9 mouse cellular contexts compared by ENCODE assay signal in genomic region chr11:109902616-109903598, GRCm38 (mm10).
DNase-seq lines count a peak whose midpoint lies in the region; ATAC-seq and TF ChIP-seq lines count a peak whose summit lies in the region.
"Had no signal": no experiment of that assay in that cellular context is flagged by ENCODE, and none has a peak within 500 bp of the region (broad histone marks: within the 10 kb centered on the region; RNA-seq: fewer than 3 reads in every experiment).

No protein-coding gene starts in this region.

- H3K36me3 ChIP-seq in midbrain, embryonic 14.5 days (ENCODE audit: control insufficient read depth, insufficient read depth, low read length) = no peaks in the 10 kb centered on the region
- no peaks in the 10 kb centered on the region for H3K36me3 ChIP-seq in midbrain, embryonic 11.5 days (ENCODE audit: control insufficient read depth, insufficient read depth, low read length)
- no peaks in the 10 kb centered on the region for H3K36me3 ChIP-seq in forebrain, embryonic 16.5 days (ENCODE audit: control insufficient read depth, insufficient read depth)

- peak overlapping the region; percentile 74 for H3K27ac ChIP-seq in gastrocnemius, adult 2 months
- no peak overlapping the region for H3K27ac ChIP-seq in midbrain, embryonic 14.5 days (replicated peaks; ENCODE audit: low read depth, low read length)
- no peak overlapping the region for H3K27ac ChIP-seq in midbrain, embryonic 11.5 days (ENCODE audit: low read depth, low read length)
- H3K27ac ChIP-seq in forebrain, embryonic 16.5 days (ENCODE audit: low read length) = peak overlapping the region; percentile 48
- H3K27ac ChIP-seq: liver, embryonic 14.5 days had no signal

- 45% methylated on average over 6 of the region's 6 CpGs for WGBS in midbrain, embryonic 14.5 days
- 69% methylated on average over 6 of the region's 6 CpGs for WGBS in midbrain, embryonic 11.5 days
- 14% methylated on average over 6 of the region's 6 CpGs for WGBS in forebrain, embryonic 16.5 days

- H3K4me3 ChIP-seq in gastrocnemius, adult 2 months = no peak overlapping the region
- no peak overlapping the region for H3K4me3 ChIP-seq in midbrain, embryonic 14.5 days (replicated peaks; ENCODE audit: low read depth, low read length)
- H3K4me3 ChIP-seq in midbrain, embryonic 11.5 days (ENCODE audit: low read depth, low read length) = no peak overlapping the region
- no peak overlapping the region for H3K4me3 ChIP-seq in forebrain, embryonic 16.5 days (replicated peaks; ENCODE audit: low read length)

- H3K9ac ChIP-seq in midbrain, embryonic 14.5 days (replicated peaks; ENCODE audit: low read length) = no peak overlapping the region
- H3K9ac ChIP-seq in midbrain, embryonic 11.5 days (ENCODE audit: low read length) = no peak overlapping the region
- H3K9ac ChIP-seq in forebrain, embryonic 16.5 days (replicated peaks; ENCODE audit: low read depth, low read length) = no peak overlapping the region
- H3K9ac ChIP-seq: liver, embryonic 14.5 days had no signal

- DNase-seq in gastrocnemius, adult 2 months = peak; percentile 48
- no peak for DNase-seq in gastrocnemius, postnatal 36 days
- DNase-seq in midbrain, embryonic 14.5 days = peak; percentile 77
- no peak for DNase-seq in midbrain, embryonic 11.5 days (ENCODE audit: low spot score, missing footprints)
- DNase-seq in retina, postnatal 7 days (ENCODE audit: low read depth, low spot score) = peak; percentile 32
- DNase-seq in left cerebral cortex, adult 18-20 months (ENCODE audit: low spot score in 2 of 2) = no peak
- no peak for DNase-seq in spleen, adult 12 weeks (ENCODE audit: low spot score)

- 0 out of 2 replicates have a peak, but pooled peaks cover 2% of the 10 kb centered on the region for H3K4me1 ChIP-seq in midbrain, embryonic 14.5 days (ENCODE audit: control insufficient read depth, insufficient read depth, low read length)
- H3K4me1 ChIP-seq in midbrain, embryonic 11.5 days (ENCODE audit: control insufficient read depth, insufficient read depth, low read length) = no peaks in the 10 kb centered on the region
- peaks cover 7% of the 10 kb centered on the region for H3K4me1 ChIP-seq in forebrain, embryonic 16.5 days (replicated peaks; ENCODE audit: control insufficient read depth, insufficient read depth, low read length)

- no peaks in the 10 kb centered on the region for H3K27me3 ChIP-seq in midbrain, embryonic 14.5 days (ENCODE audit: control insufficient read depth, insufficient read depth, low read length)
- H3K27me3 ChIP-seq in midbrain, embryonic 11.5 days (ENCODE audit: control insufficient read depth, insufficient read depth, low read length) = no peaks in the 10 kb centered on the region
- no peaks in the 10 kb centered on the region for H3K27me3 ChIP-seq in forebrain, embryonic 16.5 days (replicated peaks; ENCODE audit: control insufficient read depth, insufficient read depth, low read length)

- no peak overlapping the region for H3K4me2 ChIP-seq in midbrain, embryonic 14.5 days (ENCODE audit: low read length)
- H3K4me2 ChIP-seq in midbrain, embryonic 11.5 days = no peak overlapping the region
- H3K4me2 ChIP-seq in forebrain, embryonic 16.5 days (ENCODE audit: low read length) = peak overlapping the region; percentile 10; the same call in 1 of the 2 replicates

- no peak for TF ChIP-seq CTCF in gastrocnemius, adult 2 months (IDR thresholded peaks at IDR 0.05)

- no peak for ATAC-seq in midbrain, embryonic 14.5 days (ENCODE audit: low FRiP score, low TSS enrichment)
- no peak for ATAC-seq in midbrain, embryonic 11.5 days (ENCODE audit: low FRiP score)
- ATAC-seq in forebrain, embryonic 16.5 days = peak; percentile 96

- no peaks in the 10 kb centered on the region for H3K9me3 ChIP-seq in midbrain, embryonic 14.5 days (ENCODE audit: control insufficient read depth, low read length)
- H3K9me3 ChIP-seq in midbrain, embryonic 11.5 days (ENCODE audit: control insufficient read depth, low read length) = no peaks in the 10 kb centered on the region
- no peaks in the 10 kb centered on the region for H3K9me3 ChIP-seq in forebrain, embryonic 16.5 days (ENCODE audit: control insufficient read depth, low read length)

- intact Hi-C loops in gastrocnemius, adult 2 months (cut with DNase I) = no loop called here
- intact Hi-C loops in gastrocnemius, postnatal 36 days (cut with DNase I) = no loop called here

Comparison
In these comparisons a context has a peak if more than half of its experiments do, and no peak if none do; other contexts are left out.
1. DNase-seq: peak in gastrocnemius, adult 2 months (single experiment), midbrain, embryonic 14.5 days (single experiment) and retina, postnatal 7 days (single experiment); none in gastrocnemius, postnatal 36 days (0 of 2), midbrain, embryonic 11.5 days (single experiment), left cerebral cortex, adult 18-20 months (0 of 2) and spleen, adult 12 weeks (single experiment).
2. H3K27ac ChIP-seq: peak in gastrocnemius, adult 2 months (single experiment) and forebrain, embryonic 16.5 days (single experiment); none in midbrain, embryonic 14.5 days (single experiment) and midbrain, embryonic 11.5 days (single experiment).